In the genomic region with DNA sequence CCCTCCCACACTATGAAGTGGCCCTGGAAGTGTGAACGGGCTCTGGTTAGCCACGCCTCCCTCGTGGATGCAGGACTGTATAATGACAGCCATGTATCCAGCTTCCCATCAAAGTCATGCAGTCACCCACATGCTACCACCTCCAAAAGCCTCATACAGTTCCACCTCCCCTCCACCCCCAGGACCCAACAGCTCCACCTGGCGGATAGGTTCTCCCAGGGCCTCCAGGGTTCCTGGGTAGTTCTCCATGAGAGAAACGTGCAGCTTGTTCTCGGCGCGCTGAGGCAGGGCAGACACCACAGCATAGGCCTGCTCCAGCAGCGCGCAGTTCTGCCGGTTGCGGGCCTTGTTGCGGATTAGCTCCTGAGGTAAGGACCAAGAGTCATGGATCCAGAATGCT, we compare ENCODE assay signal across 23 mouse cellular contexts. TPM values are rescaled to one million over a fixed set of nuclear protein-coding genes. Genes with fewer than 3 reads are reported as not detected.
DNase-seq lines count a peak whose midpoint lies in the region; ATAC-seq and TF ChIP-seq lines count a peak whose summit lies in the region.
"Had no signal": no experiment of that assay in that cellular context is flagged by ENCODE, and none has a peak within 500 bp of the region (broad histone marks: within the 10 kb centered on the region; RNA-seq: fewer than 3 reads in every experiment).

No protein-coding gene starts in this region.

- H3K27me3 ChIP-seq in intestine, postnatal 0 days (replicated peaks; ENCODE audit: control insufficient read depth, insufficient read depth, low read length): no peaks in the 10 kb centered on the region
- no peaks in the 10 kb centered on the region for H3K27me3 ChIP-seq in intestine, embryonic 15.5 days (replicated peaks)
- H3K27me3 ChIP-seq in lung, postnatal 0 days (replicated peaks; ENCODE audit: insufficient read depth, low read length): no peaks in the 10 kb centered on the region
- H3K27me3 ChIP-seq: heart, embryonic 13.5 days; liver, embryonic 13.5 days; neural tube, embryonic 12.5 days had no signal

- H3K27ac ChIP-seq in intestine, postnatal 0 days (ENCODE audit: low read depth, low read length): no peak overlapping the region
- H3K27ac ChIP-seq in intestine, embryonic 15.5 days: no peak overlapping the region
- H3K27ac ChIP-seq in lung, postnatal 0 days (ENCODE audit: low read length): no peak overlapping the region
- H3K27ac ChIP-seq: forebrain, embryonic 10.5 days; heart, embryonic 13.5 days; hindbrain, embryonic 14.5 days; kidney, postnatal 0 days; liver, embryonic 13.5 days; neural tube, embryonic 12.5 days had no signal

- no peaks in the 10 kb centered on the region for H3K36me3 ChIP-seq in intestine, postnatal 0 days (ENCODE audit: control insufficient read depth, insufficient read depth)
- no peaks in the 10 kb centered on the region for H3K36me3 ChIP-seq in intestine, embryonic 15.5 days
- no peaks in the 10 kb centered on the region for H3K36me3 ChIP-seq in lung, postnatal 0 days (ENCODE audit: insufficient read depth, low read length)
- H3K36me3 ChIP-seq: forebrain, embryonic 10.5 days; G1E; liver, embryonic 13.5 days; neural tube, embryonic 12.5 days had no signal

- no peak overlapping the region for H3K4me3 ChIP-seq in intestine, postnatal 0 days (ENCODE audit: low read depth, low read length)
- no peak overlapping the region for H3K4me3 ChIP-seq in intestine, embryonic 15.5 days (replicated peaks)
- H3K4me3 ChIP-seq in lung, postnatal 0 days (ENCODE audit: low read depth, low read length): no peak overlapping the region
- H3K4me3 ChIP-seq: forebrain, embryonic 10.5 days; heart, embryonic 13.5 days; liver, embryonic 13.5 days; neural tube, embryonic 12.5 days had no signal

- H3K9ac ChIP-seq in intestine, postnatal 0 days (ENCODE audit: low read depth, low read length): no peak overlapping the region
- no peak overlapping the region for H3K9ac ChIP-seq in intestine, embryonic 15.5 days
- H3K9ac ChIP-seq in lung, postnatal 0 days (replicated peaks; ENCODE audit: low read depth): no peak overlapping the region
- H3K9ac ChIP-seq: heart, embryonic 13.5 days; hindbrain, embryonic 14.5 days; liver, embryonic 13.5 days; neural tube, embryonic 12.5 days had no signal

- H3K9me3 ChIP-seq in intestine, postnatal 0 days (ENCODE audit: control insufficient read depth): no peaks in the 10 kb centered on the region
- no peaks in the 10 kb centered on the region for H3K9me3 ChIP-seq in intestine, embryonic 15.5 days
- no peaks in the 10 kb centered on the region for H3K9me3 ChIP-seq in lung, postnatal 0 days (ENCODE audit: low read length)
- H3K9me3 ChIP-seq: forebrain, embryonic 10.5 days; G1E; heart, embryonic 13.5 days; liver, embryonic 13.5 days; neural tube, embryonic 12.5 days had no signal

- DNase-seq in lung, postnatal 0 days (ENCODE audit: low spot score): no peak
- no peak for DNase-seq in lung, adult 18-20 months
- peak; percentile 27 for DNase-seq in B cell, adult 2 months
- no peak for DNase-seq in left cerebral cortex, adult 8-10 months (ENCODE audit: low spot score in 2 of 2)
- no peak for DNase-seq in right cerebral cortex, postnatal 14 days
- DNase-seq: adrenal gland, postnatal 36 days; cerebellum, adult 2 months; gastrocnemius, postnatal 10 days; heart, adult 11 months; left cerebral cortex, postnatal 4 days; liver, embryonic 13.5 days; lung, postnatal 36 days had no signal

- no peak for TF ChIP-seq EP300 in lung, postnatal 0 days (IDR thresholded peaks at IDR 0.05)

- no peaks in the 10 kb centered on the region for H3K4me1 ChIP-seq in intestine, postnatal 0 days (replicated peaks; ENCODE audit: control insufficient read depth, insufficient read depth, low read length)
- no peaks in the 10 kb centered on the region for H3K4me1 ChIP-seq in intestine, embryonic 15.5 days (replicated peaks)
- no peaks in the 10 kb centered on the region for H3K4me1 ChIP-seq in lung, postnatal 0 days (ENCODE audit: insufficient read depth, low read depth, low read length)
- H3K4me1 ChIP-seq: forebrain, embryonic 10.5 days; heart, embryonic 13.5 days; liver, embryonic 13.5 days; neural tube, embryonic 12.5 days had no signal

- TF ChIP-seq CTCF in intestine, postnatal 0 days (IDR thresholded peaks at IDR 0.05; ENCODE audit: low read depth): peak; percentile 48
- TF ChIP-seq CTCF in lung, postnatal 0 days (IDR thresholded peaks at IDR 0.05): peak; percentile 18

- WGBS in intestine, postnatal 0 days: 85% methylated on average over 13 of the region's 13 CpGs
- WGBS in intestine, embryonic 15.5 days: 86% methylated on average over 13 of the region's 13 CpGs
- WGBS in lung, postnatal 0 days: 87% methylated on average over 13 of the region's 13 CpGs

- no peak overlapping the region for H3K4me2 ChIP-seq in intestine, postnatal 0 days (replicated peaks; ENCODE audit: low read depth)
- no peak overlapping the region for H3K4me2 ChIP-seq in intestine, embryonic 15.5 days (replicated peaks)
- no peak overlapping the region for H3K4me2 ChIP-seq in lung, postnatal 0 days (replicated peaks; ENCODE audit: low read depth, low read length)
- H3K4me2 ChIP-seq: heart, embryonic 13.5 days; hindbrain, embryonic 14.5 days; liver, embryonic 13.5 days; midbrain, embryonic 11.5 days; neural tube, embryonic 12.5 days had no signal

- ATAC-seq in intestine, postnatal 0 days: no peak
- no peak for ATAC-seq in intestine, embryonic 15.5 days
- no peak for ATAC-seq in lung, postnatal 0 days
- ATAC-seq in megakaryocyte progenitor cell, adult 5-6 weeks (replicated peaks; ENCODE audit: poor library complexity): 0 out of 2 replicates have a peak, but pooled peaks have one; percentile 20
- ATAC-seq: intestine, embryonic 16.5 days had no signal

RNA-seq across cellular contexts. Expression of a gene that starts 51.1 kb away (rescaled TPM):
- polyA plus RNA-seq in intestine, postnatal 0 days (2015; fragmentation: Nextera tagmentation; extraction: Ambion mirVana): 8.9 and 9.7 TPM in 2 replicates
- 16.0 and 17.0 TPM in 2 replicates for polyA plus RNA-seq in intestine, embryonic 15.5 days (2015; fragmentation: Nextera tagmentation; extraction: Ambion mirVana)
- 19.1 and 20.2 TPM in 2 replicates for polyA plus RNA-seq in lung, postnatal 0 days (2015; fragmentation: Nextera tagmentation; extraction: Ambion mirVana)
- 24.0 and 25.0 TPM in 2 replicates for total RNA-seq in megakaryocyte progenitor cell, adult 5-6 weeks (2015)
- 25.9 and 32.8 TPM in 2 replicates for total RNA-seq in megakaryocyte progenitor cell, adult 5-6 weeks (2017)
- 10 to 100 TPM; 22.6 to 27.6 (median 26.7) TPM for total RNA-seq in left cerebral cortex, adult 8-10 months (2022)

Comparison
In these comparisons a context has a peak if more than half of its experiments do, and no peak if none do; other contexts are left out.
1. DNase-seq: peak in B cell, adult 2 months (2 of 2); none in lung, postnatal 0 days (single experiment), lung, adult 18-20 months (0 of 2), left cerebral cortex, adult 8-10 months (0 of 2) and right cerebral cortex, postnatal 14 days (single experiment).